Mouse (Mus musculus) forebrain, postnatal 0 days (tissue): ENCODE measurements around the gene Esrrg. TPM values are rescaled to one million over a fixed set of nuclear protein-coding genes. Genes with fewer than 3 reads are reported as not detected.

Experiments
- ATAC-seq: fragments of 200-750 bp; cut with Nextera tagmentation; 2 replicates; pipeline ENCODE4 v1.8.0; 2017; ENCODE audit warnings: mild to moderate bottlenecking, moderate library complexity
- DNase-seq: peaks from one replicate; pipeline ENCODE4 v3.0.0-alpha.2; 2015
- H3K27ac ChIP-seq: fragments of 300-500 bp; sonication (generic); 2 replicates; pipeline ENCODE4 v1.5.1; 2014; ENCODE audit warnings: low read depth, mild to moderate bottlenecking, antibody characterized with exemption, low read length, moderate library complexity, mixed read lengths
- H3K27me3 ChIP-seq: fragments of 300-500 bp; sonication (generic); 2 replicates; pipeline ENCODE4 v1.6.1; 2014; ENCODE audit warnings: mild to moderate bottlenecking, low read length, mixed read lengths; ENCODE audit not compliant: insufficient read depth
- H3K36me3 ChIP-seq: fragments of 300-500 bp; sonication (generic); 2 replicates; pipeline ENCODE4 v1.6.1; 2014; ENCODE audit warnings: mild to moderate bottlenecking, moderate library complexity; ENCODE audit not compliant: insufficient read depth
- H3K4me1 ChIP-seq: fragments of 300-500 bp; sonication (generic); 2 replicates; pipeline ENCODE4 v1.6.1; 2014; ENCODE audit warnings: antibody characterized with exemption; ENCODE audit not compliant: insufficient read depth
- H3K4me2 ChIP-seq: fragments of 300-500 bp; sonication (generic); 2 replicates; pipeline ENCODE4 v1.6.1; 2014; ENCODE audit warnings: low read depth, mild to moderate bottlenecking, moderate library complexity
- H3K4me3 ChIP-seq: fragments of 300-500 bp; sonication (generic); 2 replicates; pipeline ENCODE4 v1.5.1; 2014; ENCODE audit warnings: low read depth, low read length, mixed read lengths
- H3K9ac ChIP-seq: fragments of 300-500 bp; sonication (generic); 2 replicates; pipeline ENCODE4 v1.6.1; 2014; ENCODE audit warnings: mild to moderate bottlenecking
- H3K9me3 ChIP-seq: fragments of 300-500 bp; sonication (generic); 2 replicates; pipeline ENCODE4 v1.6.1; 2016; ENCODE audit warnings: low read length
- CTCF ChIP-seq: sonication (generic); IDR thresholded peaks from 2 replicates; pipeline ENCODE4 v1.5.1; 2016; ENCODE audit warnings: antibody characterized with exemption, control low read depth, low read depth
- WGBS: fragments of 180-500 bp; shearing (Covaris S2); extraction: QIAGEN DNeasy Blood & Tissue Kit; methylation state at CpG from one replicate; pipeline ENCODE4 v1.1.7; 2014; 5-methylcytosine and 5-hydroxymethylcytosine counted together
- polyA plus RNA-seq: library from polyadenylated mRNA; unstranded; fragments of >200 nt; fragmentation: Nextera tagmentation; extraction: Ambion mirVana; gene quantifications from 2 replicates; pipeline ENCODE4 v1.2.1, GENCODE M21; 2015
- total RNA-seq: library from RNA; depleted of rRNA; stranded (reverse); fragments of >200 nt; gene quantifications from 2 replicates; pipeline ENCODE4 v1.2.3, GENCODE M21; 2014

The Esrrg gene
- total and polyA plus RNA-seq, 2 experiments from 2014 or later: 9.2 to 11.9 TPM

GRCm38 (mm10) chr1:188257500-188257899 lies 648.9 kb downstream of the Esrrg start:
- WGBS: 77% methylated on average over 7 of the region's 7 CpGs
- H3K9me3 ChIP-seq: no peaks in the 10 kb centered on the region
- TF ChIP-seq CTCF: no peak
- DNase-seq: no peak
- no peak for ATAC-seq
- no peak overlapping the region for H3K4me2 ChIP-seq
- H3K27ac ChIP-seq: no peak overlapping the region
- no peak overlapping the region for H3K9ac ChIP-seq
- H3K4me3 ChIP-seq: no peak overlapping the region
- no peaks in the 10 kb centered on the region for H3K4me1 ChIP-seq
- H3K27me3 ChIP-seq: no peaks in the 10 kb centered on the region
- H3K36me3 ChIP-seq: no peaks in the 10 kb centered on the region

GRCm38 (mm10) chr1:188260259-188261107 lies 651.9 kb downstream of the Esrrg start:
- H3K4me2 ChIP-seq: no peak overlapping the region
- no peak overlapping the region for H3K4me3 ChIP-seq
- no peaks in the 10 kb centered on the region for H3K36me3 ChIP-seq
- H3K4me1 ChIP-seq: no peaks in the 10 kb centered on the region
- no peaks in the 10 kb centered on the region for H3K27me3 ChIP-seq
- peak; percentile 35; the same call in 1 of the 2 replicates for TF ChIP-seq CTCF
- no peak overlapping the region for H3K9ac ChIP-seq
- no peak overlapping the region for H3K27ac ChIP-seq
- WGBS: 48% methylated on average over 6 of the region's 6 CpGs
- DNase-seq (peak; percentile 14), ATAC-seq (peak; percentile 48; the same call in 1 of the 2 replicates)
- H3K9me3 ChIP-seq: no peaks in the 10 kb centered on the region

GRCm38 (mm10) chr1:188261903-188262682 lies 653.5 kb downstream of the Esrrg start, which contains the start of gene Ush2a:
TSS of gene Ush2a (plus strand) at chr1:188262023.
- H3K4me3 ChIP-seq: no peak within 1 kb of the TSS
- no peak for TF ChIP-seq CTCF
- no peak within 1 kb of the TSS for H3K27ac ChIP-seq
- no peaks in the 10 kb centered on the region for H3K9me3 ChIP-seq
- H3K27me3 ChIP-seq: no peaks in the 10 kb centered on the region
- DNase-seq (no peak), ATAC-seq (no peak)
- H3K4me2 ChIP-seq: no peak within 1 kb of the TSS
- H3K36me3 ChIP-seq: no peaks in the 10 kb centered on the region
- WGBS: 40% methylated on average over 10 of the region's 10 CpGs
- H3K4me1 ChIP-seq: no peaks in the 10 kb centered on the region
- H3K9ac ChIP-seq: no peak within 1 kb of the TSS
